Mouse (Mus musculus): ENCODE measurements around the gene Rbbp9. TPM values are rescaled to one million over a fixed set of nuclear protein-coding genes. Genes with fewer than 3 reads are reported as not detected.
"Not testable (repeated sequence)": the region's sequence is repeated elsewhere in the genome, so short reads cannot be mapped to it uniquely, and the experiment has no call there.

Rbbp9 gene
- polyA plus RNA-seq (2014; fragmentation: Nextera tagmentation; extraction: Ambion mirVana) = 58.8 and 64.3 TPM in 2 replicates

DNA sequence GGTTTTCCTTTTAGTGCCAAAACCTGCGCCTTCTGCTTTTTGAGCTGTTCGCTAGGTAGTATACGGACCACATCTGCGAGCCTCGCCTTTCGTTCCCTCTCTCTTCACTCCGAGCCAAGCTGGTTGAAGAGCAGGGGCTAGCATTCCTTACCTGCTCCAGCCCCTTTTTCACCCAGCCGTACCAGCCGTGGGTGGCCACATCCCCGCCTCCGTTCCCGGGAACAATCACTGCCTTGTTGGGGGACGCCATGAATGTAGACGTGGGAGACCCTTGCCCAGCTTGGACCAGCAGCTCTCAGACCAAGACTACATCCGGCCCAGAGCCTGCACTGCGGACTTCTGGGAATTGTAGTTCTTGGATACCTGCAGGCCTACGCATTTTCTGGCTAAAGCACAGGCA lies at the start of gene Rbbp9:
Gene Rbbp9, minus strand, starts transcription at position 341 of the 400 bp plus-strand sequence.
- H3K27ac ChIP-seq (ENCODE audit: low read depth) = peak within 1 kb of the TSS; percentile 80

DNA sequence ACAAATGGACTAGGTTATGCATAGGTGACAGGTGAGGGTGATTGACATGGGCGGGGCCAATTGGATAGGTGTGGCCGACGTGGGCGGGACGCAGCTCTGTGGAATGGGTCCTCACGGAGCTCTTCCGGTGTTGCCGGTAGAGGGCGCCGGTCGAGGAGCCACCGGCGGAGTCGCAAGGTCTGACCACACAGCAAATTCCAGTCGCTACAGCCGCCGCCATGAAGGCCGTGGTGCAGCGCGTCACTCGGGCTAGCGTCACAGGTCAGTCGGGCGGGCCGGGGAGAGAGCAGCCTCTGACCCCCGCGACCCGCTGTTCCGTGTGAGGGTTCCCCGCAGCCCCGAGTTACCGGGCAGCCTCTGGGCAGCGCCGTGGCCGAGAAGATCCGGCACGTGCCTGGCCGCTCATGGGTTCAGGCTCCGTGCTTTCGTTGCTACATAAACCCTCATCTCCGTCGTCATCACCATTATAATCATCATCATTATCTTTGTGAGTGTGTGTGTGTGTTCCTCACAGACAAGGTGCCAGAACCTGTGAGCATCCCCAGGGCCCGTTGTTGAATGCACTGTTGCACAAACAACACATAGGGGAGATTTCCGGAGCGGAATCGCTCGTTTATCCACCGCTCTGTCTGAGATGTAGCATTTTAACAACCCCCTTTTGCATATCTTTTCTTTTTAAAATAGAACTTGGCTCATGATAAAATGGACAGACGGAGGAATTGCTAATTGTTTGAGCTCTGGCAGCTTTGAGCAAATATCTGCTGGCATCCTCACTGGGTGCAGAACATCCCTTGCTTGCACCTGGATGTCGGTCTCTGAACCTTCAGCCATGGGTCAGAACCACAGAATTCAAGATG lies 49.4 kb upstream of the Rbbp9 start, which contains the start of gene Dtd1:
Gene Dtd1, plus strand, starts transcription at position 67 of the 857 bp plus-strand sequence.
- peak within 1 kb of the TSS; percentile 67 for H3K4me3 ChIP-seq (ENCODE audit: low read depth, low read length)
- peak within 1 kb of the TSS; percentile 78 for H3K4me2 ChIP-seq (ENCODE audit: low read length)
- peak within 1 kb of the TSS; percentile 85 for H3K9ac ChIP-seq (ENCODE audit: low read length)
- no peaks in the 10 kb centered on the region for H3K27me3 ChIP-seq (replicated peaks; ENCODE audit: control insufficient read depth, insufficient read depth, low read length)
- ATAC-seq (replicated peaks; ENCODE audit: low FRiP score, low TSS enrichment, low read depth) (peak; percentile 95), DNase-seq (ENCODE audit: low spot score) (peak; percentile 89)
- 2% methylated on average over 50 of the region's 50 CpGs for WGBS
- H3K36me3 ChIP-seq (ENCODE audit: control insufficient read depth, insufficient read depth, low read length) = peaks cover 6% of the 10 kb centered on the region; the same call in 1 of the 2 replicates
- H3K27ac ChIP-seq (ENCODE audit: low read depth) = peak within 1 kb of the TSS; percentile 54; the same call in 1 of the 2 replicates
- H3K9me3 ChIP-seq (ENCODE audit: control insufficient read depth, low read length) = no peaks in the 10 kb centered on the region
- no peaks in the 10 kb centered on the region for H3K4me1 ChIP-seq (replicated peaks; ENCODE audit: control insufficient read depth, insufficient read depth, low read length)

More for the DNA sequence above, at the start of gene Rbbp9:
- Histone ChIP-seq H3K9me3 (ENCODE audit: control insufficient read depth, low read length) (no peaks in the 10 kb centered on the region), H3K27me3 (replicated peaks; ENCODE audit: control insufficient read depth, insufficient read depth, low read length) (no peaks in the 10 kb centered on the region), H3K4me3 (ENCODE audit: low read depth, low read length) (peak within 1 kb of the TSS; percentile 83), H3K9ac (ENCODE audit: low read length) (peak within 1 kb of the TSS; percentile 81), H3K4me1 (replicated peaks; ENCODE audit: control insufficient read depth, insufficient read depth, low read length) (0 out of 2 replicates have a peak, but pooled peaks cover 6% of the 10 kb centered on the region), H3K36me3 (ENCODE audit: control insufficient read depth, insufficient read depth, low read length) (peaks cover 26% of the 10 kb centered on the region), H3K4me2 (ENCODE audit: low read length) (peak within 1 kb of the TSS; percentile 56)
- DNase-seq (ENCODE audit: low spot score) (peak; percentile 86), ATAC-seq (replicated peaks; ENCODE audit: low FRiP score, low TSS enrichment, low read depth) (peak; percentile 91)
- WGBS = under 1% methylated on average over 17 of the region's 17 CpGs

DNA sequence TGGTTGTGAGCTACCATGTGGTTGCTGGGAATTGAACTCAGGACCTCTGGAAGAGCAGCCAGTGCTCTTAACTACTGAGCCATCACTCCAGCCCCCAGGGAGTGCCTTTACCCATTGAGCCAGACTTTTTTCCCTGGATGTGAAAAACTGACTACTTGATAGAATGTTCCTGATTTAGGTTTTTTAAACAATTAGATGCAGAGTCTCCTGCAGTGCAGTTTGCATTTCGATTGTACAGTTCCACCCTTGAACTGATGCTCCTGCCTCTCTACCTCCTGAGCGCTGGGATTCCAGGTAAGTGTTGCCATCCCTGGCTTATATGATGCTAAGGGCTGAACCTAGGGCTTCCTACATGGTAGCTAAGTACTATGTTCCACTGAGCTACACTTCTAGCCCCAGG lies 47.3 kb upstream of the Rbbp9 start:
- H3K27me3 ChIP-seq (replicated peaks; ENCODE audit: control insufficient read depth, insufficient read depth, low read length) = no peaks in the 10 kb centered on the region
- H3K4me1 ChIP-seq (replicated peaks; ENCODE audit: control insufficient read depth, insufficient read depth, low read length) = no peaks in the 10 kb centered on the region
- H3K4me3 ChIP-seq (ENCODE audit: low read depth, low read length) = no peak overlapping the region
- 74% methylated on average over 2 of the region's 2 CpGs for WGBS
- no peaks in the 10 kb centered on the region for H3K9me3 ChIP-seq (ENCODE audit: control insufficient read depth, low read length)
- no peak for ATAC-seq (replicated peaks; ENCODE audit: low FRiP score, low TSS enrichment, low read depth)
- peaks cover 6% of the 10 kb centered on the region; the same call in 1 of the 2 replicates for H3K36me3 ChIP-seq (ENCODE audit: control insufficient read depth, insufficient read depth, low read length)
- H3K27ac ChIP-seq (ENCODE audit: low read depth) = no peak overlapping the region
- no peak for DNase-seq (ENCODE audit: low spot score)
- no peak overlapping the region for H3K4me2 ChIP-seq (ENCODE audit: low read length)
- no peak overlapping the region for H3K9ac ChIP-seq (ENCODE audit: low read length)

DNA sequence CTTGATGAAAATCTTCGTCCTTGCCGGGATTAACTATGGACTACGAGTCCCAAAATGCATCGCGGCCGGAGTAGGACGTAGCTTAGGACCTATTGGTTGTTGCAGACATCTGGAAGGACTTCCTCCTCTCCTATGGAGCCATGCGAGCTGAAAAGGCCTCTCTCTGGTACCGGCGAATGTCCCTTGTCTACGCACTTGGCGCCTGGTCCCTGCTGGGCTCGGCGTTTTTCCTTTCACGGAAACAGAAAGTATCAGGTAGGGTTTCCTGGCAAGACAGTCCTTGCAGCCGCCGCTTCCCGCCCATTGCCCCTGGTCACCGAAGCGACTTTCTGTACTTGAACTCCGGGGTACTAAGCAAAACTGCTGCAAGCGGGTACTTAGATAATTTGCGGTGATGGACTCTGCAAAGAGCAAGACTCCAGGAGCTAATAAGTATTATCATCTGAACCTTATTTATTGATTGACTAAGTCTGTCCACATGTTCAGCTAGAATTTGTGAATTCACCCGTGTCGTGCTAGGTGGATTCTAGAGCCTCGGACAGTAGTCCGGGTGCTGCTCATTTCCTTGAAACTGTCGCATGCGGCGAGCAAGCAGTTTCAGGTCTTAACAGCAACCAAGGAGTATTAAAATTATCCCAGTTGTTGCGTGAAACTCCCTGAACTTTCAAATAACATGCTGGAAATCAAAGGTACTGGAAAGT lies 43.4 kb upstream of the Rbbp9 start, which contains the start of gene Smim26:
Gene Smim26, plus strand, starts transcription at position 104 of the 701 bp plus-strand sequence.
- no peaks in the 10 kb centered on the region for H3K9me3 ChIP-seq (ENCODE audit: control insufficient read depth, low read length)
- H3K27me3 ChIP-seq (replicated peaks; ENCODE audit: control insufficient read depth, insufficient read depth, low read length) = no peaks in the 10 kb centered on the region
- H3K36me3 ChIP-seq (ENCODE audit: control insufficient read depth, insufficient read depth, low read length) = peaks cover 18% of the 10 kb centered on the region
- DNase-seq (ENCODE audit: low spot score) (peak; percentile 87), ATAC-seq (replicated peaks; ENCODE audit: low FRiP score, low TSS enrichment, low read depth) (peak; percentile 94)
- peak within 1 kb of the TSS; percentile 78 for H3K4me3 ChIP-seq (ENCODE audit: low read depth, low read length)
- 1% methylated on average over 31 of the region's 31 CpGs for WGBS
- peak within 1 kb of the TSS; percentile 64 for H3K9ac ChIP-seq (ENCODE audit: low read length)
- H3K27ac ChIP-seq (ENCODE audit: low read depth) = no peak within 1 kb of the TSS
- H3K4me1 ChIP-seq (replicated peaks; ENCODE audit: control insufficient read depth, insufficient read depth, low read length) = no peaks in the 10 kb centered on the region
- peak within 1 kb of the TSS; percentile 77 for H3K4me2 ChIP-seq (ENCODE audit: low read length)

DNA sequence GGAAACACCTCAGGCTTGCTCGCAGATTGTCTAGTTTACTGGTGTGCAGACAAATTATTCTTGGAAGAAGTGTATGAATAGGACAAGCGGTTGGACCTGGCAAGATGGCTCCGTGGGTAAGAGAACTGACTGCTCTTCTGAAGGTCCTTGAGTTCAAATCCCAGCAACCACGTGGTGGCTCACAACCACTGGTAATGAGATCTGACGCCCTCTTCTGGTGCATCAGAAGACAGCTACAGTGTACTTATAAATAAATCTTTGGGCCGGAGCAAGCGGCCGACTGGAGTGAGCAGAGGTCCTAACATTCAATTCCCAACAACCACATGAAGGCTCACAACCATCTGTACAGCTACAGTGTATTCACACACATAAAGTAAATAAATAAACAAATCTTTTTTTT lies 42.4 kb upstream of the Rbbp9 start:
- not testable (repeated sequence) for H3K27ac ChIP-seq (ENCODE audit: low read depth); H3K9ac ChIP-seq (ENCODE audit: low read length); H3K4me1 ChIP-seq (replicated peaks; ENCODE audit: control insufficient read depth, insufficient read depth, low read length); H3K4me2 ChIP-seq (ENCODE audit: low read length); H3K9me3 ChIP-seq (ENCODE audit: control insufficient read depth, low read length); H3K4me3 ChIP-seq (ENCODE audit: low read depth, low read length); H3K27me3 ChIP-seq (replicated peaks; ENCODE audit: control insufficient read depth, insufficient read depth, low read length); ATAC-seq (replicated peaks; ENCODE audit: low FRiP score, low TSS enrichment, low read depth); DNase-seq (ENCODE audit: low spot score)
- 64% methylated on average over 8 of the region's 8 CpGs for WGBS
- peaks cover 28% of the 10 kb centered on the region for H3K36me3 ChIP-seq (ENCODE audit: control insufficient read depth, insufficient read depth, low read length)

DNA sequence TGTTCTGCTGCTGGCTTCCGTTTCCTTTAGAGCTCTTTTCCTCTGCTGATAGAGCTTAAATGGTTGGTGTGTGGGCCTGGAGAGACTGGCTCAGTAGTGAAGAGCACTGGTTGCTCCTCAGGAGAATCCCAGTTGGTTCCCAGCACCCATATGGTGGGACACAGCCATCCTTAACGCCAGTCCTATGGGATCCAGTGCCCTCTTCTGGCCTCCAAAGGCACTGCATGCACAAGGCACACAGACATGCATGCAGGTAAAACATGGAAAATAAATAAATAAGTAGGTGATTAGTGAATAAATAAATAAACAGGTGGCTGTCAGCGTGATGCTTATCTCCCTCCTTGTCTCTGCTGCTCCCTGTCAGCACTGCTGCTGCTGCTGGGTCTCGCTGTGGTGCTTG lies 38.1 kb upstream of the Rbbp9 start:
- H3K36me3 ChIP-seq (ENCODE audit: control insufficient read depth, insufficient read depth, low read length) = peaks cover 60% of the 10 kb centered on the region
- ATAC-seq (replicated peaks; ENCODE audit: low FRiP score, low TSS enrichment, low read depth) = no peak

DNA sequence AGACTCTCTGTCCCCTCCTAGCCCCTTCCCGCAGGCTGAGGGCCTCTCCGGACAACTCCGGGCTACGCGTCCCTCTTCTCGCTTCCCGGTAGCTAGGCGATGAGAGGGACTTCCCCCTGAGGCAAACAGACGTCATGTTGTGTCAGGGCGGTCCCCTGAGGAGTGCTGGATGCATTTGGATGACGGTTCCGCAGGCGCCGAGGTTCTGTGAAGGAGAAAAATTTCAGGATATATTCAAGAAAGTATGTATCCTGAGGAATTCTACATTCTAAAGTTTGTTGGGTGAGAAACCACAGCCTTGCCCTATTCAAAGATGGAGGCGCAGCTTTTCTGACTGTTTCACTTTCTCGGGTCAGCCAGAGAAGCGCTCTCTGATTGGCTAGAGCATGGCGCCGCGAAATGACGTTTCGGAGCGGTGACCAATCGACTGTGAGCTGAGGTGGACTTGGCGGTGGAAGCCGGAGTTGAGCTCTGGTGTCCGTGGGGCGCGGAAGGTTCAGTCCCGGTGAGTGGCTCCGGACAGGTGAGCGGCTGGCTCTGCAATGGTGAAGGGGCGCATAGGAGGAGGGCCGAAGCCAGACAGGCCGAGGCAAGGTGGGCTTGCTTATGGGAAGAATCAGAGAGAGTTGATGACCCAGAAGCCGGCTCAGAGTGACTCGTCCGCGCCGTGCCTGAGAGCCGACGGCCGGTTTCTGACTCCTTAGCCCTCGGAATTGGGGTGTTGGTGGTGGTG lies 5.3 kb upstream of the Rbbp9 start, which contains the start of gene Sec23b:
Gene Sec23b, plus strand, starts transcription at position 410 of the 733 bp plus-strand sequence.
- WGBS = under 1% methylated on average over 44 of the region's 44 CpGs
- Histone ChIP-seq H3K27ac (ENCODE audit: low read depth) (peak within 1 kb of the TSS; percentile 88), H3K4me1 (replicated peaks; ENCODE audit: control insufficient read depth, insufficient read depth, low read length) (peaks cover 8% of the 10 kb centered on the region; the same call in 1 of the 2 replicates), H3K4me2 (ENCODE audit: low read length) (peak within 1 kb of the TSS; percentile 80), H3K36me3 (ENCODE audit: control insufficient read depth, insufficient read depth, low read length) (peaks cover 13% of the 10 kb centered on the region), H3K27me3 (replicated peaks; ENCODE audit: control insufficient read depth, insufficient read depth, low read length) (no peaks in the 10 kb centered on the region), H3K4me3 (ENCODE audit: low read depth, low read length) (peak within 1 kb of the TSS; percentile 55), H3K9me3 (ENCODE audit: control insufficient read depth, low read length) (no peaks in the 10 kb centered on the region), H3K9ac (ENCODE audit: low read length) (peak within 1 kb of the TSS; percentile 49)
- ATAC-seq (replicated peaks; ENCODE audit: low FRiP score, low TSS enrichment, low read depth) = peak; percentile 99
- DNase-seq (ENCODE audit: low spot score) = peak; percentile 98

More for the DNA sequence above, 38.1 kb upstream of the Rbbp9 start:
- no peaks in the 10 kb centered on the region for H3K4me1 ChIP-seq (replicated peaks; ENCODE audit: control insufficient read depth, insufficient read depth, low read length)
- H3K27ac ChIP-seq (ENCODE audit: low read depth) = no peak overlapping the region
- no peak overlapping the region for H3K9ac ChIP-seq (ENCODE audit: low read length)
- no peak for DNase-seq (ENCODE audit: low spot score)
- H3K27me3 ChIP-seq (replicated peaks; ENCODE audit: control insufficient read depth, insufficient read depth, low read length) = no peaks in the 10 kb centered on the region
- H3K9me3 ChIP-seq (ENCODE audit: control insufficient read depth, low read length) = no peaks in the 10 kb centered on the region
- H3K4me2 ChIP-seq (ENCODE audit: low read length) = no peak overlapping the region
- 81% methylated on average over 4 of the region's 4 CpGs for WGBS
- H3K4me3 ChIP-seq (ENCODE audit: low read depth, low read length) = no peak overlapping the region

Measured in intestine, embryonic 14.5 days (tissue).